Mouse (Mus musculus) forebrain, postnatal 0 days (tissue): ENCODE measurements around the gene Dusp28. TPM values are rescaled to one million over a fixed set of nuclear protein-coding genes. Genes with fewer than 3 reads are reported as not detected.
A peak's percentile ranks its signal among the peaks of the same experiment; 100 is the strongest.

Source experiments
- ATAC-seq: fragments of 200-750 bp; cut with Nextera tagmentation; 2 replicates; pipeline ENCODE4 v1.8.0; 2017; ENCODE audit warnings: mild to moderate bottlenecking, moderate library complexity
- DNase-seq: peaks from one replicate; pipeline ENCODE4 v3.0.0-alpha.2; 2015
- H3K27ac ChIP-seq: fragments of 300-500 bp; sonication (generic); 2 replicates; pipeline ENCODE4 v1.5.1; 2014; ENCODE audit warnings: low read depth, mild to moderate bottlenecking, antibody characterized with exemption, low read length, moderate library complexity, mixed read lengths
- H3K27me3 ChIP-seq: fragments of 300-500 bp; sonication (generic); 2 replicates; pipeline ENCODE4 v1.6.1; 2014; ENCODE audit warnings: mild to moderate bottlenecking, low read length, mixed read lengths; ENCODE audit not compliant: insufficient read depth
- H3K36me3 ChIP-seq: fragments of 300-500 bp; sonication (generic); 2 replicates; pipeline ENCODE4 v1.6.1; 2014; ENCODE audit warnings: mild to moderate bottlenecking, moderate library complexity; ENCODE audit not compliant: insufficient read depth
- H3K4me1 ChIP-seq: fragments of 300-500 bp; sonication (generic); 2 replicates; pipeline ENCODE4 v1.6.1; 2014; ENCODE audit warnings: antibody characterized with exemption; ENCODE audit not compliant: insufficient read depth
- H3K4me2 ChIP-seq: fragments of 300-500 bp; sonication (generic); 2 replicates; pipeline ENCODE4 v1.6.1; 2014; ENCODE audit warnings: low read depth, mild to moderate bottlenecking, moderate library complexity
- H3K4me3 ChIP-seq: fragments of 300-500 bp; sonication (generic); 2 replicates; pipeline ENCODE4 v1.5.1; 2014; ENCODE audit warnings: low read depth, low read length, mixed read lengths
- H3K9ac ChIP-seq: fragments of 300-500 bp; sonication (generic); 2 replicates; pipeline ENCODE4 v1.6.1; 2014; ENCODE audit warnings: mild to moderate bottlenecking
- H3K9me3 ChIP-seq: fragments of 300-500 bp; sonication (generic); 2 replicates; pipeline ENCODE4 v1.6.1; 2016; ENCODE audit warnings: low read length
- CTCF ChIP-seq: sonication (generic); IDR thresholded peaks from 2 replicates; pipeline ENCODE4 v1.5.1; 2016; ENCODE audit warnings: antibody characterized with exemption, control low read depth, low read depth
- WGBS: fragments of 180-500 bp; shearing (Covaris S2); extraction: QIAGEN DNeasy Blood & Tissue Kit; methylation state at CpG from one replicate; pipeline ENCODE4 v1.1.7; 2014; 5-methylcytosine and 5-hydroxymethylcytosine counted together
- polyA plus RNA-seq: library from polyadenylated mRNA; unstranded; fragments of >200 nt; fragmentation: Nextera tagmentation; extraction: Ambion mirVana; gene quantifications from 2 replicates; pipeline ENCODE4 v1.2.1, GENCODE M21; 2015
- total RNA-seq: library from RNA; depleted of rRNA; stranded (reverse); fragments of >200 nt; gene quantifications from 2 replicates; pipeline ENCODE4 v1.2.3, GENCODE M21; 2014

The Dusp28 gene
- total and polyA plus RNA-seq, 2 experiments from 2014 or later: 22.3 to 25.7 TPM

DNA sequence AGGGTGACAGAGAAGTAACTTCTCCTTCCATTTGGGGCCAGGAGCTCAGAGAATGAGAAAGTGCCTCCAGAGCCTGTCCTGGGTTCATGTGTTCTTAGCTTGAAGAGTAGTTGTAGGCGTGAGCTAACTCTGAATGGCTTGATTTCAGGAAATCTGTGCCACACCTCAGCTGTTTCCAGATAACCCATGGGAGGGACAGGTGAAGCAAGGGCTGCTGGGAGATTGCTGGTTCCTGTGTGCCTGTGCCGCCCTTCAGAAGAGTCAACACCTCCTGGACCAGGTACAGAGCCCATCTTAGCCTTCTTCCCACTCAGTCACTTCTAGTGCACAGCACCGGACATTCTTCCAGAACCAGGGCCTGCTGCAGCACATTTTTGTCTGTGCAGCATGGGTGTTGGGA lies 31.0 kb downstream of the Dusp28 start:
- Histone ChIP-seq H3K27ac (no peak overlapping the region), H3K27me3 (no peaks in the 10 kb centered on the region), H3K9me3 (no peaks in the 10 kb centered on the region), H3K36me3 (peaks cover 41% of the 10 kb centered on the region), H3K4me3 (no peak overlapping the region), H3K4me2 (no peak overlapping the region), H3K9ac (no peak overlapping the region), H3K4me1 (peaks cover 21% of the 10 kb centered on the region)
- no peak for ATAC-seq
- no peak for TF ChIP-seq CTCF
- 95% methylated on average over 3 of the region's 3 CpGs for WGBS
- no peak for DNase-seq

DNA sequence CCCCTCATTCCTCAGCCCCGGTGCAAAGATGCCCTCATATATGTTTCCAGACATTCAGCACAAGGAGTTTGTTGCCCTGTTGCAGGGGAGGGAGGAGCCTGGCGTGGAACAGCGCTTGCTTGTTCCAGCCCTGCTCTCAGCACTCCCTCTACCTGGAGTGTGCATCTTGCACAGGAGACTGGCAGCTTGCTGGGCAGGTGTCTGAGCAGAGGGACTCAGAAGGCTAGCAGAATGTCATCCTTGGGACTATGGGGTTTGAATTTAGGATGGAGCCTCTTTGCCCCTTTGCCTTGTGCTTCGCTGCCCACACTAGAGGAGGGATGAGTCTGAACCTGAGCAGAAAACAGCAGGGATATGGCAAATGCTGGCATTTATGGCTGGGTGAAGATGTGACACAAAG lies 33.0 kb downstream of the Dusp28 start:
- TF ChIP-seq CTCF: no peak

DNA sequence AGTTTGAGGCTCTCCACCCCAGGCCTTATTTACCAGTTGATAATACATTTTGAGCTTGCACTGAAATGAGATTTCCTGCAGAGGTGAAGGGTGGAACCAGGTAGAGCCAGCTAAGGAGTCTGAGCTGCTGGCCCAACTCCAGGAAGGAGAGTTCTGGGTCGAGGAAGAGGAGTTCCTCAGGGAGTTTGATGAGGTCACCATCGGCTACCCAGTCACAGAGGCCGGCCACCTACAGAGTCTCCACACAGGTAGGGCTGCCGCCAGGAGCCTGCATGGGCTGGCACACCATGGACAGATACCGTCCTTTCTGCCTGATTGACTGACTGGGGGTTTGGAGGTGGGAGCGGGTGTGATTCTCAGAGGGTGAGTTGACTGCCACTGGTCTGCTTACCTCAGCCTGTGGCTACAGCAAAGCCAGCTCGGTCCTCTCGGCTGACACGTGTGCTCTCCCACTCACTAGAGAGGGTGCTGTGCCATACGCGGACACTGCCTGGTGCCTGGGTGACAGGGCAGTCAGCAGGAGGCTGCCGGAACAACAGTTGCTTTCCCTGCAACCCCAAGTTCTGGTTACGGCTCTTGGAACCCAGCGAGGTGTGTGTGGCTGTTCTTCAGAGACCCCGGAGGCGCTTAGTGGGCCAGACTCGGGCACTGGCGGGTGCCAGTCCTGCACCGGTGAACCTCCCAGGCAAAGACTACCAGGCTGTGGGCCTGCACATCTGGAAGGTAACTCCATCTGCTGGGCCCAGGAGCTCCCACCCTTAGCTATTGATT lies 36.6 kb downstream of the Dusp28 start:
- TF ChIP-seq CTCF: no peak
- H3K4me2 ChIP-seq: no peak overlapping the region
- no peaks in the 10 kb centered on the region for H3K27me3 ChIP-seq
- no peak overlapping the region for H3K27ac ChIP-seq
- H3K4me1 ChIP-seq: no peaks in the 10 kb centered on the region
- H3K9ac ChIP-seq: no peak overlapping the region
- DNase-seq: no peak
- 92% methylated on average over 19 of the region's 19 CpGs for WGBS
- H3K36me3 ChIP-seq: peaks cover 89% of the 10 kb centered on the region
- H3K9me3 ChIP-seq: no peaks in the 10 kb centered on the region
- no peak for ATAC-seq
- no peak overlapping the region for H3K4me3 ChIP-seq

More for the DNA sequence above, 33.0 kb downstream of the Dusp28 start:
- Histone ChIP-seq H3K27ac (no peak overlapping the region), H3K4me1 (peaks cover 15% of the 10 kb centered on the region), H3K4me3 (no peak overlapping the region), H3K36me3 (peaks cover 60% of the 10 kb centered on the region), H3K9me3 (no peaks in the 10 kb centered on the region), H3K9ac (no peak overlapping the region), H3K4me2 (no peak overlapping the region), H3K27me3 (no peaks in the 10 kb centered on the region)
- no peak for ATAC-seq
- no peak for DNase-seq
- WGBS: 98% methylated on average over 4 of the region's 4 CpGs

DNA sequence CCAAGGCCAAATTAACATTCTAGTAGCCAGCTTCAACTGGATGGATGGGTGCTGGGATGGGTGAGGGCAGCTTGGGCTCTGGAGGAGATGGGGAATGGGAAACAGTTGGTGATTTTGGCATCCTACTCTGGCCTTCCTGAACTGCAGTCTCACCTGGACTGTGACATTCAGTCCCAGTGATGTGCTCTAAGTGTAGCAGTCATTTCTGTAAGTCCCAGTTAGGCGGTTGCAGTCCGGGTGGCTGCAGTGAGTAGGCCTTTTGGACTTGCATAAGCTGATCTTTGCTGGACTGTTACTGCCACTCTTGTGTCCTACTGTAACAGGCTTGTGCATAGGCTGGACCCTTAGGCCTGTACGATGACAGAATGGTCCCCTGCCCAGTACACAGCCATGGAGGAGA lies 41.2 kb downstream of the Dusp28 start:
- H3K27ac ChIP-seq: no peak overlapping the region
- H3K9me3 ChIP-seq: no peaks in the 10 kb centered on the region
- H3K36me3 ChIP-seq: peaks cover 70% of the 10 kb centered on the region
- no peaks in the 10 kb centered on the region for H3K27me3 ChIP-seq
- ATAC-seq: no peak
- no peak overlapping the region for H3K4me3 ChIP-seq
- 97% methylated on average over 3 of the region's 3 CpGs for WGBS
- no peak overlapping the region for H3K9ac ChIP-seq
- no peaks in the 10 kb centered on the region for H3K4me1 ChIP-seq
- no peak for DNase-seq
- H3K4me2 ChIP-seq: no peak overlapping the region
- TF ChIP-seq CTCF: no peak

DNA sequence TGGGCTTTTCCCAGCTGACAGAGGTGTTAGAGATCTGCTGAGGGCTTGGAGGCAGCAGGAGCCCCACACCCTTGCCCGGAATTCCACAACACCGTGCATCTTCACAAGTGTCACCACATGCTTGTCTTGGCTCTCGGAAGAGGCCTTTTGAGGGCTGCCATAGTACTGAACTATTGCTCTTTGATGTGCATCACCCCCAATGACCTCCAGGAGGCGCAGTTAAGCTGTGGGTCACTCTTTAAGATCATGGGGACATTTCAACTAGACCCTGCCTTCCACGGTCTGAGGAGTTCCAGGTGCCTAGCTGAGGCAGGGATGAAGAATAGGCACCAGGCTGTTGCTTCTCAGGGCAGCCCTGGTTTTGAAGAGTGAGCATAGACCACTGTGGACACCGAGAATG lies 42.6 kb downstream of the Dusp28 start:
- 60% methylated on average over 6 of the region's 6 CpGs for WGBS
- Histone ChIP-seq H3K27ac (no peak overlapping the region), H3K36me3 (peaks cover 55% of the 10 kb centered on the region), H3K9me3 (no peaks in the 10 kb centered on the region), H3K4me2 (no peak overlapping the region), H3K9ac (no peak overlapping the region), H3K4me1 (no peaks in the 10 kb centered on the region), H3K4me3 (no peak overlapping the region), H3K27me3 (no peaks in the 10 kb centered on the region)
- ATAC-seq: no peak
- TF ChIP-seq CTCF: peak; percentile 51
- no peak for DNase-seq

DNA sequence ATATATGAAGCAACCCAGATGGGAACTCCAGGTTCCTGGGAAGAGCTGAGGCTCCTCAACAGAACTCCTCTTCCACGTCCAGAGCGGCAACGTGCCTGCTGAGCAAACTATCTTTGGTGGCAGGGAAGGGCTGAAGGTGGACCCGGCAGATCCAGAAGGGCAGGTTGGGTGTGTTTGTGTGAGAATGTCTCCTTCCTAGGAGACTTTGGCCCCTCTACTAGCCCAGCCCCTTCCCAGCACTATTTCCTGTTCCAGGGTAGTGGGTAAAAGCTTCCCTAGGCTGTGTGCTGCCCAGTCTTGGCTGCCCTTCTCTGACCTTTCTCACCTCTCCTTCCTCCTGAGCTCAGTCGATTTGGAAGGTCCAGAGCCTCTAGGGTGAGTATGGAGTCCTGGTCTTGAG lies 43.8 kb downstream of the Dusp28 start, which contains the start of gene Gpr35:
TSS of gene Gpr35 (plus strand) at position 259 of the 400 bp plus-strand sequence.
- H3K4me2 ChIP-seq: no peak within 1 kb of the TSS
- DNase-seq (no peak), ATAC-seq (no peak)
- WGBS: 89% methylated on average over 5 of the region's 5 CpGs
- H3K27ac ChIP-seq: no peak within 1 kb of the TSS
- no peak within 1 kb of the TSS for H3K9ac ChIP-seq
- H3K4me1 ChIP-seq: no peaks in the 10 kb centered on the region
- H3K36me3 ChIP-seq: peaks cover 43% of the 10 kb centered on the region
- H3K4me3 ChIP-seq: no peak within 1 kb of the TSS
- TF ChIP-seq CTCF: no peak
- no peaks in the 10 kb centered on the region for H3K9me3 ChIP-seq
- no peaks in the 10 kb centered on the region for H3K27me3 ChIP-seq

DNA sequence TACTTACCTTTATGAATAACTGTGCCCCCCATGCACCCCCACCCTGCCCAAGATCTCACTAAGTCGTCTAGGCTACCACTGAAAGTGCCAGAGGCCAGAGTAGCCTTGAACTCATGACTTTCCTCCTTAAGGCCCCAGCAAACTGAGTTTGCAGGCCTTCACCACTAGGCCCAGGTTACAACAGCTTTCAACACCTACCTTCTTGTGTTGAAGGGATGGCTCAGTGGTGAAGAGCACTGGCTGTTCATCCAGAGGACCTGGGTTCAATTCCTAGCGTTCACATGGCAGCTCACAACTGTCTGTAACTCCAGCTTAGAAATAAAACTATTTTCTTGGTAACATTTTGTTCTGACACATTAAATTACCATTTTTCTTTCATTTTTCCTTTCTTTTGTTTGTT lies 46.9 kb downstream of the Dusp28 start:
- no peak for TF ChIP-seq CTCF
- Histone ChIP-seq H3K9ac (no peak overlapping the region), H3K27ac (no peak overlapping the region), H3K4me3 (no peak overlapping the region), H3K36me3 (peaks cover 13% of the 10 kb centered on the region), H3K4me1 (no peaks in the 10 kb centered on the region), H3K9me3 (no peaks in the 10 kb centered on the region), H3K27me3 (no peaks in the 10 kb centered on the region), H3K4me2 (no peak overlapping the region)
- ATAC-seq (no peak), DNase-seq (no peak)
- 71% methylated on average over 2 of the region's 2 CpGs for WGBS
